Mouse (Mus musculus): ENCODE results near the gene Lrmp.

DNA sequence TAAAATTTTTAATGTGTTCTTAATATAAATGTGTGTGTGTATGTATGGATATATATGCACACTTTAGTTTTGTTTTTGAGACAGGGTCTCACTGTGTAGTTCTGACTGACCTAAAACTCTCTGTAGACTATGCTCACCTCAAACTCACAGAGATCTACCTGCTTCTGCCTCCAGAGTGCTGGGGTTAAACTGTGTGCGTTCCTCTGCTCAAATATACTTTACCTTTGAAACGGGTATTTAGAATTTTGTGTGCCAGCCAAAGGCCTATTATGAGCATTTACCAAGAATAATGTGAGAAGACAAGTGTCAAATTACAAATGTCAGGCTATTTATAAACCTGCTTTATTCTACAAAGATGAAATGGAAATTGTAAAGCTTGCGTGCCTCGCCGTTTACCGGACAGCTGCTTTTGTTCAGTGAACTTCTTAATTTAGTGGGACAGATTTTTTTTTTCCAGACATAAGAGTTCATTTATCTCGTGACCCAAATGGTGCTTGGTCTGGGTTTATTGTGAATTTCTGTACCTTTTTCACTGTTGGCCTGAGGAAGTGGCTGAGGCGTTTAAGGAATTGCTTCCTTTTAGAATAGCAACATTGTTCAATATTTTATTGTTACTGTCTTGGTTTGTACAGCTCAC lies 7.1 kb downstream of the Lrmp start:
- TF ChIP-seq CTCF (IDR thresholded peaks at IDR 0.05; ENCODE audit: insufficient read depth, low read length) (no peak), POLR2A (IDR thresholded peaks at IDR 0.05; ENCODE audit: borderline replicate concordance, extremely low read depth, low read depth, low read length) (no peak)

Measured in lung, adult 2 months (tissue).